In the genomic region with DNA sequence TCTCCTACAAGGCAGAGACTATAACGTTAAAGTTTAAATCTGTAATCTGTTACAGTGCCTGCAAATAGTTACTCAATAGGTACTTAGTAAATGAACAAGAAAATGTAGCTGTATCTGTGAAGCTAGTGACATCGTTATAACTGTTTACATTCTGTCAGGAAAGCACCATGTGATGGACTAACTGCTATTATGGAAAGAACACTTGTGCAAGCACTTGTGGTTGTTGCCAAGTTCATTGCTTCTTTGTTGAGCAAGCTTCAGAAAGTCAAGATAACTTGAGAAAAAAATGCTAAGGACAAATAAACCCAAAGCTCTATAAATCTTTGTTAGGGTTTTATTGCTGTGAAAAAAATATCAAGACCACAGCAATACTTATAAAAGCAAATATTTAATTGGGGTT, we compare ENCODE assay signal across 19 mouse cellular contexts.
DNase-seq lines count a peak whose midpoint lies in the region; ATAC-seq and TF ChIP-seq lines count a peak whose summit lies in the region.
"Had no signal": no experiment of that assay in that cellular context is flagged by ENCODE, and none has a peak within 500 bp of the region (broad histone marks: within the 10 kb centered on the region; RNA-seq: fewer than 3 reads in every experiment).

No protein-coding gene starts in this region.

- TF ChIP-seq POLR2A in kidney, adult 2 months (IDR thresholded peaks at IDR 0.05; ENCODE audit: low read depth, low read length): no peak

- WGBS in lung, postnatal 0 days: 21% methylated on average over 2 of the region's 2 CpGs
- WGBS in kidney, adult 2 months: 64% methylated on average over 2 of the region's 2 CpGs

- peak; percentile 86 for TF ChIP-seq EP300 in lung, postnatal 0 days (IDR thresholded peaks at IDR 0.05)

- H3K27me3 ChIP-seq in lung, postnatal 0 days (replicated peaks; ENCODE audit: insufficient read depth, low read length): no peaks in the 10 kb centered on the region
- H3K27me3 ChIP-seq in kidney, adult 2 months (replicated peaks; ENCODE audit: control insufficient read depth, insufficient read depth, low read length): no peaks in the 10 kb centered on the region
- H3K27me3 ChIP-seq: embryonic facial prominence, embryonic 15.5 days; forebrain, embryonic 12.5 days; heart, embryonic 15.5 days had no signal

- H3K9ac ChIP-seq in lung, postnatal 0 days (replicated peaks; ENCODE audit: low read depth): no peak overlapping the region
- H3K9ac ChIP-seq: embryonic facial prominence, embryonic 15.5 days; forebrain, embryonic 12.5 days; heart, embryonic 15.5 days had no signal

- no peak overlapping the region for H3K27ac ChIP-seq in lung, postnatal 0 days (ENCODE audit: low read length)
- no peak overlapping the region for H3K27ac ChIP-seq in kidney, adult 2 months (ENCODE audit: insufficient read depth, low read depth, low read length)
- H3K27ac ChIP-seq: embryonic facial prominence, embryonic 15.5 days; forebrain, embryonic 12.5 days; heart, adult 2 months; heart, embryonic 15.5 days had no signal

- no peak overlapping the region for H3K4me2 ChIP-seq in lung, postnatal 0 days (replicated peaks; ENCODE audit: low read depth, low read length)
- H3K4me2 ChIP-seq: embryonic facial prominence, embryonic 15.5 days; forebrain, embryonic 12.5 days; heart, embryonic 11.5 days; heart, embryonic 15.5 days had no signal

- no peaks in the 10 kb centered on the region for H3K36me3 ChIP-seq in lung, postnatal 0 days (ENCODE audit: insufficient read depth, low read length)
- H3K36me3 ChIP-seq in kidney, adult 2 months (ENCODE audit: control insufficient read depth, insufficient read depth, low read length): no peaks in the 10 kb centered on the region
- H3K36me3 ChIP-seq: embryonic facial prominence, embryonic 15.5 days; forebrain, embryonic 12.5 days; heart, embryonic 15.5 days had no signal

- H3K9me3 ChIP-seq in lung, postnatal 0 days (ENCODE audit: low read length): no peaks in the 10 kb centered on the region
- H3K9me3 ChIP-seq: embryonic facial prominence, embryonic 15.5 days; forebrain, embryonic 12.5 days; heart, embryonic 15.5 days had no signal

- no peak overlapping the region for H3K4me3 ChIP-seq in lung, postnatal 0 days (ENCODE audit: low read depth, low read length)
- H3K4me3 ChIP-seq in kidney, adult 2 months (ENCODE audit: insufficient read depth, low read depth, low read length): no peak overlapping the region
- H3K4me3 ChIP-seq: embryonic facial prominence, embryonic 15.5 days; erythroblast, embryonic 14.5 days; forebrain, embryonic 12.5 days; heart, adult 2 months; heart, embryonic 15.5 days had no signal

- ATAC-seq in lung, postnatal 0 days: peak; percentile 91
- ATAC-seq: forebrain, embryonic 16.5 days; hindbrain, embryonic 16.5 days had no signal

- no peak for TF ChIP-seq CTCF in lung, postnatal 0 days (IDR thresholded peaks at IDR 0.05)
- no peak for TF ChIP-seq CTCF in kidney, adult 2 months (conservative IDR thresholded peaks at IDR 0.05; ENCODE audit: insufficient read depth, insufficient read length, low read depth, low read length)

- DNase-seq in 416B (ENCODE audit: low read depth): peak; percentile 12
- DNase-seq in fat pad, adult 2 months (ENCODE audit: extremely low read depth, low read depth, low spot score): peak; percentile 37
- DNase-seq in lung, postnatal 0 days (ENCODE audit: low spot score): peak; percentile 93
- peak; percentile 56 for DNase-seq in lung, postnatal 36 days
- no peak for DNase-seq in spleen, postnatal 10 days (ENCODE audit: low spot score in 2 of 2)
- DNase-seq in kidney, adult 2 months: no peak
- DNase-seq: adrenal gland, adult 8-10 months; adrenal gland, postnatal 36 days; cerebellum, adult 2 months; cerebellum, postnatal 10 days; gastrocnemius, postnatal 10 days; heart, adult 2 months had no signal

- H3K4me1 ChIP-seq in lung, postnatal 0 days (ENCODE audit: insufficient read depth, low read depth, low read length): no peaks in the 10 kb centered on the region
- no peaks in the 10 kb centered on the region for H3K4me1 ChIP-seq in kidney, adult 2 months (ENCODE audit: control insufficient read depth, insufficient read depth, low read length)
- H3K4me1 ChIP-seq: embryonic facial prominence, embryonic 15.5 days; forebrain, embryonic 12.5 days; heart, embryonic 15.5 days had no signal

Comparison
In these comparisons a context has a peak if more than half of its experiments do, and no peak if none do; other contexts are left out.
1. DNase-seq: peak in 416B (single experiment), fat pad, adult 2 months (single experiment), lung, postnatal 0 days (single experiment) and lung, postnatal 36 days (single experiment); none in spleen, postnatal 10 days (0 of 2) and kidney, adult 2 months (single experiment).